Mouse (Mus musculus) MEL (cell line): ENCODE data around the gene Ypel5. TPM values are rescaled to one million over a fixed set of nuclear protein-coding genes. Genes with fewer than 3 reads are reported as not detected.
A peak's percentile ranks its signal among the peaks of the same experiment; 100 is the strongest.

ENCODE experiments used
- DNase-seq: peaks from one replicate; pipeline ENCODE4 v3.0.0; 2011; ENCODE audit warnings: low read depth, low spot score
- H3K27ac ChIP-seq: 2 replicates; pipeline ENCODE4 v1.5.1; 2012; ENCODE audit warnings: low read depth, mild to moderate bottlenecking, control low read depth, low read length, moderate library complexity; ENCODE audit not compliant: control insufficient read depth
- H3K27me3 ChIP-seq, 2 experiments: fragments of 150-350 bp in 1 of 2; sonication (generic) in 1 of 2; 2 replicates each; pipeline ENCODE4 v1.6.1; 2012; ENCODE audit warnings: low read length in 2 of 2, mild to moderate bottlenecking in 2 of 2, improper control_type of control experiment in 1 of 2, moderate library complexity in 1 of 2; ENCODE audit not compliant: insufficient read depth in 2 of 2, control insufficient read depth in 1 of 2
- H3K36me3 ChIP-seq, 2 experiments: 2 replicates each; pipeline ENCODE4 v1.6.1; 2012 to 2014; ENCODE audit warnings: low read length in 2 of 2, improper control_type of control experiment in 1 of 2, inconsistent platforms in 1 of 2, mild to moderate bottlenecking in 1 of 2; ENCODE audit not compliant: insufficient read depth in 2 of 2, control insufficient read depth in 1 of 2
- H3K4me1 ChIP-seq, 2 experiments: fragments of 150-350 bp in 1 of 2; sonication (generic) in 1 of 2; 2 replicates each; pipeline ENCODE4 v1.6.1; 2012; ENCODE audit warnings: low read length in 2 of 2, improper control_type of control experiment in 1 of 2, mild to moderate bottlenecking in 1 of 2; ENCODE audit not compliant: insufficient read depth in 2 of 2, control insufficient read depth in 1 of 2
- H3K4me3 ChIP-seq, 2 experiments: fragments of 150-350 bp in 1 of 2; sonication (generic) in 1 of 2; 2 replicates each; pipeline ENCODE4 v1.5.1; 2012; ENCODE audit warnings: low read depth in 2 of 2, low read length in 2 of 2, mild to moderate bottlenecking in 2 of 2, moderate library complexity in 2 of 2, control low read depth in 1 of 2, improper control_type of control experiment in 1 of 2; ENCODE audit not compliant: control insufficient read depth in 1 of 2, insufficient read depth in 1 of 2
- H3K79me2 ChIP-seq: 2 replicates; pipeline ENCODE4 v1.6.1; 2012; ENCODE audit warnings: mild to moderate bottlenecking, low read length, moderate library complexity; ENCODE audit not compliant: control insufficient read depth, poor library complexity, insufficient read depth
- H3K9ac ChIP-seq: 2 replicates; pipeline ENCODE4 v1.6.1; 2012; ENCODE audit warnings: low read depth, mild to moderate bottlenecking, control low read depth, low read length, moderate library complexity; ENCODE audit not compliant: control insufficient read depth, poor library complexity, severe bottlenecking
- H3K9me3 ChIP-seq: fragments of 150-350 bp; sonication (generic); replicated peaks from 2 replicates; pipeline ENCODE4 v1.6.1; 2012; ENCODE audit warnings: mild to moderate bottlenecking, low read length, improper control_type of control experiment, moderate library complexity; ENCODE audit not compliant: insufficient read depth
- BHLHE40 ChIP-seq: IDR thresholded peaks from 2 replicates; pipeline ENCODE4 v1.6.1; 2012; ENCODE audit warnings: low read depth, mild to moderate bottlenecking, inconsistent platforms, low read length, improper control_type of control experiment, borderline replicate concordance
- CTCF ChIP-seq, 3 experiments: IDR thresholded peaks in 2 of 3; conservative IDR thresholded peaks in 1 of 3; 2 replicates each; pipeline ENCODE4 v1.5.1; 2011 to 2012; ENCODE audit warnings: low read length in 3 of 3, low read depth in 2 of 3, mild to moderate bottlenecking in 2 of 3, improper control_type of control experiment in 1 of 3, inconsistent platforms in 1 of 3, mixed read lengths in 1 of 3, moderate library complexity in 1 of 3; ENCODE audit not compliant: control insufficient read depth in 1 of 3, insufficient read depth in 1 of 3, poor library complexity in 1 of 3, severe bottlenecking in 1 of 3
- ELF1 ChIP-seq: IDR thresholded peaks from 2 replicates; pipeline ENCODE4 v1.6.1; 2014; ENCODE audit warnings: low read depth, mild to moderate bottlenecking, inconsistent platforms, low read length, improper control_type of control experiment, moderate library complexity
- EP300 ChIP-seq, 2 experiments: IDR thresholded peaks; 2 replicates each; pipeline ENCODE4 v1.6.1; 2011; ENCODE audit warnings: improper control_type of control experiment in 2 of 2, low read length in 2 of 2, low read depth in 1 of 2, mild to moderate bottlenecking in 1 of 2
- HCFC1 ChIP-seq: IDR thresholded peaks from 2 replicates; pipeline ENCODE4 v1.6.1; 2012; ENCODE audit warnings: low read depth, mild to moderate bottlenecking, inconsistent platforms, low read length, improper control_type of control experiment, moderate library complexity
- KAT2A ChIP-seq: conservative IDR thresholded peaks from 2 replicates; pipeline ENCODE4 v1.6.1; 2012; ENCODE audit warnings: low read depth, low read length, improper control_type of control experiment, inconsistent platforms
- MAX ChIP-seq: IDR thresholded peaks from 2 replicates; pipeline ENCODE4 v1.6.1; 2011; ENCODE audit warnings: low read length, improper control_type of control experiment
- MEF2A ChIP-seq: IDR thresholded peaks from 2 replicates; pipeline ENCODE4 v1.6.1; 2014; ENCODE audit warnings: low read depth, mild to moderate bottlenecking, inconsistent platforms, low read length, improper control_type of control experiment; ENCODE audit not compliant: poor library complexity, insufficient replicate concordance, severe bottlenecking; ENCODE audit errors: extremely low read depth
- MYB ChIP-seq: IDR thresholded peaks from 2 replicates; pipeline ENCODE4 v1.6.1; 2011; ENCODE audit warnings: mild to moderate bottlenecking, low read depth, low read length, improper control_type of control experiment
- MYC ChIP-seq: IDR thresholded peaks from 2 replicates; pipeline ENCODE4 v1.6.1; 2011; ENCODE audit warnings: low read depth, mild to moderate bottlenecking, low read length, improper control_type of control experiment, moderate library complexity
- NELFE ChIP-seq: IDR thresholded peaks from 2 replicates; pipeline ENCODE4 v1.6.1; 2011; ENCODE audit warnings: low read depth, low read length, improper control_type of control experiment
- NRF1 ChIP-seq: IDR thresholded peaks from 2 replicates; pipeline ENCODE4 v1.6.1; 2014; ENCODE audit warnings: low read depth, mild to moderate bottlenecking, inconsistent platforms, low read length, improper control_type of control experiment, moderate library complexity; ENCODE audit not compliant: poor library complexity, insufficient read depth, severe bottlenecking
- POLR2AphosphoS2 ChIP-seq: IDR thresholded peaks from 2 replicates; pipeline ENCODE4 v1.6.1; 2011; ENCODE audit warnings: low read length, improper control_type of control experiment
- POLR2AphosphoS5 ChIP-seq: IDR thresholded peaks from 2 replicates; pipeline ENCODE4 v1.6.1; 2012; ENCODE audit warnings: low read depth, borderline replicate concordance, mild to moderate bottlenecking, inconsistent platforms, low read length, moderate library complexity, mixed read lengths
- RAD21 ChIP-seq: IDR thresholded peaks from 2 replicates; pipeline ENCODE4 v1.6.1; 2011; ENCODE audit warnings: mild to moderate bottlenecking, low read depth, low read length, improper control_type of control experiment
- RCOR1 ChIP-seq: IDR thresholded peaks from 2 replicates; pipeline ENCODE4 v1.6.1; 2012; ENCODE audit warnings: low read depth, mild to moderate bottlenecking, inconsistent platforms, low read length, improper control_type of control experiment
- SMC3 ChIP-seq: IDR thresholded peaks from 2 replicates; pipeline ENCODE4 v1.6.1; 2011; ENCODE audit warnings: low read depth, low read length, improper control_type of control experiment
- TAL1 ChIP-seq: IDR thresholded peaks from 2 replicates; pipeline ENCODE4 v1.6.1; 2012; ENCODE audit warnings: mild to moderate bottlenecking, inconsistent platforms, low read length, moderate library complexity, mixed read lengths
- USF1 ChIP-seq: IDR thresholded peaks from 2 replicates; pipeline ENCODE4 v1.6.1; 2014; ENCODE audit warnings: low read depth, mild to moderate bottlenecking, inconsistent platforms, low read length, improper control_type of control experiment, moderate library complexity
- ZKSCAN1 ChIP-seq: IDR thresholded peaks from 2 replicates; pipeline ENCODE4 v1.6.1; 2012; ENCODE audit warnings: low read depth, mild to moderate bottlenecking, inconsistent platforms, low read length, improper control_type of control experiment, moderate library complexity
- ZMIZ1 ChIP-seq: IDR thresholded peaks from 2 replicates; pipeline ENCODE4 v1.6.1; 2012; ENCODE audit warnings: low read depth, mild to moderate bottlenecking, inconsistent platforms, low read length, improper control_type of control experiment, moderate library complexity
- ZNF384 ChIP-seq: IDR thresholded peaks from 2 replicates; pipeline ENCODE4 v1.6.1; 2012; ENCODE audit warnings: low read depth, mild to moderate bottlenecking, inconsistent platforms, low read length, improper control_type of control experiment
- polyA plus RNA-seq, 2 experiments: library from polyadenylated mRNA; stranded (reverse) in 1 of 2; unstranded in 1 of 2; fragments of >175 nt in 1 of 2; fragments of >200 nt in 1 of 2; gene quantifications; 2 replicates each; pipeline versions ENCODE4 v1.2.1 to v1.2.4; 2012; ENCODE audit warnings: low replicate concordance in 2 of 2, low read depth in 1 of 2; ENCODE audit not compliant: insufficient read length in 2 of 2, insufficient read depth in 1 of 2, missing spikeins in 1 of 2
- total RNA-seq: library from RNA; depleted of rRNA; stranded (reverse); fragments of 300-350 nt; gene quantifications from 2 replicates; pipeline ENCODE4 v1.2.3, GENCODE M21; 2012

Gene Ypel5
- total and polyA plus RNA-seq, 3 experiments, result 9.2 to 80.4 (median 15.5) TPM

GRCm38 (mm10) chr17:72813419-72814315 lies 22.6 kb upstream of the Ypel5 start (continued):
- TF ChIP-seq POLR2AphosphoS5 (no peak), RCOR1 (no peak), RAD21 (peak; percentile 62), ZNF384 (no peak), EP300 (IDR thresholded peaks at IDR 0.05; ENCODE audit: low read depth in 1 of 2, low read length in 2 of 2) (no peak), MYC (no peak), MAX (no peak), ZKSCAN1 (no peak), CTCF (IDR thresholded peaks at IDR 0.05 in 2 of 3, conservative IDR thresholded peaks at IDR 0.05 in 1 of 3; ENCODE audit: control insufficient read depth in 1 of 3, insufficient read depth in 1 of 3, low read depth in 2 of 3, low read length in 3 of 3, poor library complexity in 1 of 3, severe bottlenecking in 1 of 3) (peak; percentile 74 to 92 (median 77))

GRCm38 (mm10) chr17:72817574-72817973 lies 18.7 kb upstream of the Ypel5 start:
- peaks cover 0 to 3% of the 10 kb centered on the region in 2 experiments; a peak in 1 of 4 replicates for H3K4me1 ChIP-seq
- H3K27me3 ChIP-seq, result no peaks in the 10 kb centered on the region; a peak in 2 of 4 replicates
- H3K27ac ChIP-seq, result no peak overlapping the region
- H3K9ac ChIP-seq, result no peak overlapping the region
- no peaks in the 10 kb centered on the region for H3K79me2 ChIP-seq
- H3K36me3 ChIP-seq, result no peaks in the 10 kb centered on the region
- H3K9me3 ChIP-seq, result no peaks in the 10 kb centered on the region
- no peak overlapping the region for H3K4me3 ChIP-seq
- TF ChIP-seq BHLHE40, result no peak
- TF ChIP-seq MYC, result no peak
- TF ChIP-seq POLR2AphosphoS5, result no peak
- TF ChIP-seq MAX, result no peak
- TF ChIP-seq, all 39 proteins: peak for 0
- no peak for DNase-seq

GRCm38 (mm10) chr17:72819714-72820113 lies 16.5 kb upstream of the Ypel5 start:
- Histone ChIP-seq H3K4me3 (no peak overlapping the region), H3K9ac (no peak overlapping the region), H3K27ac (no peak overlapping the region), H3K36me3 (no peaks in the 10 kb centered on the region), H3K9me3 (no peaks in the 10 kb centered on the region), H3K27me3 (no peaks in the 10 kb centered on the region; a peak in 2 of 4 replicates), H3K79me2 (no peaks in the 10 kb centered on the region), H3K4me1 (peaks cover 0 to 3% of the 10 kb centered on the region in 2 experiments; a peak in 1 of 4 replicates)
- no peak for TF ChIP-seq MEF2A
- TF ChIP-seq NELFE, result no peak
- TF ChIP-seq HCFC1, result no peak
- TF ChIP-seq NRF1, result no peak
- no peak for TF ChIP-seq TAL1
- TF ChIP-seq CTCF (IDR thresholded peaks at IDR 0.05 in 2 of 3, conservative IDR thresholded peaks at IDR 0.05 in 1 of 3; ENCODE audit: control insufficient read depth in 1 of 3, insufficient read depth in 1 of 3, low read depth in 2 of 3, low read length in 3 of 3, poor library complexity in 1 of 3, severe bottlenecking in 1 of 3), result no peak
- TF ChIP-seq MYB, result no peak
- TF ChIP-seq RCOR1, result no peak
- TF ChIP-seq ZKSCAN1, result no peak
- no peak for TF ChIP-seq USF1
- TF ChIP-seq ELF1, result no peak
- no peak for TF ChIP-seq POLR2AphosphoS2
- no peak for TF ChIP-seq KAT2A
- TF ChIP-seq SMC3, result no peak
- no peak for TF ChIP-seq ZMIZ1
- no peak for TF ChIP-seq MAX
- no peak for TF ChIP-seq RAD21
- DNase-seq, result no peak
